Mouse (Mus musculus): Measurements from ENCODE around the gene Pih1d1.

DNA sequence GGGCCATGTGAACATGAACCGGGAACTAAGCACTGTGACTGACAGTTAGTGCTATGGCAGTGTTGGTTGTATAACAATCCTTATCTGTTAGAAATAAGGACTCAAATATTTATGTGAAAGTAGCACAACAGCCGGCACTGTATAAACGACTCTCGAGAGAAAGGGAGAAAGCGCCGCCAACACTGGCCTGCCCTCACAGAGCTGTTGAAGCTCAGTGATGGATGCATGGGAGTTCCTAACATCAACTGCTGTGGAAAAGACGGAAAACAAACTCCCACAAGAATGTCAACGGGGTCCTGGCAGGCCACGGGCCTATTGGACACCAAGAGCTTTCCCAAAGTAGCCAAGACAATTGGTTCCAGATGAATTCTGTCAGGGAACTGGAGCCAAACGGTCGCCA, 2.8 kb upstream of the Pih1d1 start:
- no peak for TF ChIP-seq EP300 (IDR thresholded peaks at IDR 0.05; ENCODE audit: low read depth)
- no peak for TF ChIP-seq CTCF (IDR thresholded peaks at IDR 0.05; ENCODE audit: low read depth)

Measured in heart, postnatal 0 days (tissue).